17 mouse cellular contexts compared by ENCODE assay signal in the genomic region with DNA sequence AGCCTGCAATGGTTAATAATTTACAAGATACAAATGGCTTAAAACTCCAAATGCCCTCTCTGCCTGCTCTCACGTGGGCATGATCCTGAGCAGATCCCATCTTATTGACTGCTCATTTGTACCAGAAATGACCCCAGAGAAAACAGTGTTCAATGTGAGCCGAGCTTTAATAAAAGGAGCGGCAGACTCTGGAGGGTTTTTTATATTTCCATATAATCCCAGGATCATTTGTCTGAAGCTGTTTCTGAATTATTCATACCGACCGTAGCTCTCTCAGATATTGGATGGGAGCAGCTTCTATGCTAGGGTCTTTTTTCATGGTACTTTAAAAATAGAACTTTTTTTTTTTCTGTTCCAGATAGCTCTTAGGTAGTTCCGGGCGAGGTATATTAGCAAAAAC.
A peak's percentile ranks its signal among the peaks of the same experiment; 100 is the strongest.
DNase-seq lines count a peak whose midpoint lies in the region; ATAC-seq and TF ChIP-seq lines count a peak whose summit lies in the region.
"Had no signal": no experiment of that assay in that cellular context is flagged by ENCODE, and none has a peak within 500 bp of the region (broad histone marks: within the 10 kb centered on the region; RNA-seq: fewer than 3 reads in every experiment).

No protein-coding gene starts in this region.

- H3K36me3 ChIP-seq in hindbrain, embryonic 11.5 days (ENCODE audit: control insufficient read depth, insufficient read depth, low read length) = no peaks in the 10 kb centered on the region
- H3K36me3 ChIP-seq in hindbrain, embryonic 10.5 days = no peaks in the 10 kb centered on the region
- no peaks in the 10 kb centered on the region for H3K36me3 ChIP-seq in forebrain, postnatal 0 days (ENCODE audit: insufficient read depth)
- no peaks in the 10 kb centered on the region for H3K36me3 ChIP-seq in midbrain, embryonic 11.5 days (ENCODE audit: control insufficient read depth, insufficient read depth, low read length)
- no peaks in the 10 kb centered on the region for H3K36me3 ChIP-seq in neural tube, embryonic 14.5 days (ENCODE audit: control insufficient read depth, insufficient read depth, low read length)
- H3K36me3 ChIP-seq: embryonic facial prominence, embryonic 12.5 days; heart, embryonic 12.5 days; limb, embryonic 13.5 days had no signal

- no peak for DNase-seq in hindbrain, embryonic 11.5 days (ENCODE audit: low spot score)
- no peak for DNase-seq in hindbrain, embryonic 10.5 days (ENCODE audit: low spot score)
- DNase-seq in forebrain, postnatal 0 days = peak; percentile 23
- DNase-seq in midbrain, embryonic 11.5 days (ENCODE audit: low spot score, missing footprints) = no peak
- DNase-seq in right cerebral cortex, postnatal 36 days (ENCODE audit: low spot score in 2 of 2) = no peak
- no peak for DNase-seq in left cerebral cortex, postnatal 36 days (ENCODE audit: low spot score in 2 of 2)
- DNase-seq: adrenal gland, adult 2 months; cerebellum, adult 18-20 months; right cerebral cortex, postnatal 25 days; thymus, postnatal 25 days had no signal

- 0 out of 2 replicates have a peak, but pooled peaks have one; percentile 61 for ATAC-seq in hindbrain, embryonic 11.5 days (ENCODE audit: low FRiP score)
- ATAC-seq in forebrain, postnatal 0 days = peak; percentile 34
- ATAC-seq in midbrain, embryonic 11.5 days (ENCODE audit: low FRiP score) = peak; percentile 74
- peak; percentile 67; the same call in 1 of the 2 replicates for ATAC-seq in neural tube, embryonic 14.5 days (ENCODE audit: low read depth)
- ATAC-seq: intestine, embryonic 16.5 days had no signal

- no peaks in the 10 kb centered on the region for H3K4me1 ChIP-seq in hindbrain, embryonic 11.5 days (replicated peaks; ENCODE audit: control insufficient read depth, insufficient read depth, low read length)
- H3K4me1 ChIP-seq in hindbrain, embryonic 10.5 days (replicated peaks) = peaks cover 21% of the 10 kb centered on the region
- H3K4me1 ChIP-seq in forebrain, postnatal 0 days (ENCODE audit: insufficient read depth) = peaks cover 8% of the 10 kb centered on the region
- H3K4me1 ChIP-seq in midbrain, embryonic 11.5 days (ENCODE audit: control insufficient read depth, insufficient read depth, low read length) = peaks cover 19% of the 10 kb centered on the region
- H3K4me1 ChIP-seq in neural tube, embryonic 14.5 days (ENCODE audit: control insufficient read depth, insufficient read depth, low read length) = 0 out of 2 replicates have a peak, but pooled peaks cover 3% of the 10 kb centered on the region
- H3K4me1 ChIP-seq: heart, embryonic 12.5 days had no signal

- no peak overlapping the region for H3K4me3 ChIP-seq in hindbrain, embryonic 11.5 days (ENCODE audit: low read depth, low read length)
- H3K4me3 ChIP-seq in hindbrain, embryonic 10.5 days = no peak overlapping the region
- no peak overlapping the region for H3K4me3 ChIP-seq in forebrain, postnatal 0 days (ENCODE audit: low read depth, low read length)
- H3K4me3 ChIP-seq in midbrain, embryonic 11.5 days (ENCODE audit: low read depth, low read length) = no peak overlapping the region
- H3K4me3 ChIP-seq in neural tube, embryonic 14.5 days (ENCODE audit: low read depth, low read length) = no peak overlapping the region
- H3K4me3 ChIP-seq: embryonic facial prominence, embryonic 12.5 days; heart, embryonic 12.5 days; limb, embryonic 13.5 days had no signal

- no peaks in the 10 kb centered on the region for H3K27me3 ChIP-seq in hindbrain, embryonic 11.5 days (ENCODE audit: control insufficient read depth, insufficient read depth, low read length)
- 0 out of 2 replicates have a peak, but pooled peaks cover 5% of the 10 kb centered on the region for H3K27me3 ChIP-seq in hindbrain, embryonic 10.5 days (ENCODE audit: insufficient read depth, poor library complexity, severe bottlenecking)
- no peaks in the 10 kb centered on the region for H3K27me3 ChIP-seq in forebrain, postnatal 0 days (ENCODE audit: insufficient read depth, low read length)
- H3K27me3 ChIP-seq in midbrain, embryonic 11.5 days (ENCODE audit: control insufficient read depth, insufficient read depth, low read length) = peaks cover 30% of the 10 kb centered on the region
- no peaks in the 10 kb centered on the region for H3K27me3 ChIP-seq in neural tube, embryonic 14.5 days (ENCODE audit: control insufficient read depth, insufficient read depth, low read length)
- H3K27me3 ChIP-seq: embryonic facial prominence, embryonic 12.5 days; heart, embryonic 12.5 days had no signal

- WGBS in hindbrain, embryonic 11.5 days = 63% methylated on average over 7 of the region's 7 CpGs
- 65% methylated on average over 7 of the region's 7 CpGs for WGBS in hindbrain, embryonic 10.5 days
- 13% methylated on average over 7 of the region's 7 CpGs for WGBS in forebrain, postnatal 0 days
- 14% methylated on average over 7 of the region's 7 CpGs for WGBS in midbrain, embryonic 11.5 days
- 39% methylated on average over 7 of the region's 7 CpGs for WGBS in neural tube, embryonic 14.5 days

- no peak overlapping the region for H3K4me2 ChIP-seq in hindbrain, embryonic 11.5 days (replicated peaks; ENCODE audit: low read depth, low read length)
- peak overlapping the region; percentile 13; the same call in 1 of the 2 replicates for H3K4me2 ChIP-seq in forebrain, postnatal 0 days (ENCODE audit: low read depth)
- H3K4me2 ChIP-seq in midbrain, embryonic 11.5 days = peak overlapping the region; percentile 27; the same call in 1 of the 2 replicates
- H3K4me2 ChIP-seq in neural tube, embryonic 14.5 days (ENCODE audit: low read depth, low read length) = no peak overlapping the region
- H3K4me2 ChIP-seq: embryonic facial prominence, embryonic 12.5 days; heart, embryonic 12.5 days; limb, embryonic 13.5 days had no signal

- intact Hi-C loops in left cerebral cortex, postnatal 36 days (cut with DNase I) = no loop called here

- H3K9ac ChIP-seq in hindbrain, embryonic 11.5 days (ENCODE audit: low read depth, low read length) = no peak overlapping the region
- H3K9ac ChIP-seq in forebrain, postnatal 0 days = no peak overlapping the region
- H3K9ac ChIP-seq in midbrain, embryonic 11.5 days (ENCODE audit: low read length) = no peak overlapping the region
- H3K9ac ChIP-seq in neural tube, embryonic 14.5 days (replicated peaks; ENCODE audit: low read depth, low read length) = no peak overlapping the region
- H3K9ac ChIP-seq: embryonic facial prominence, embryonic 12.5 days; heart, embryonic 12.5 days; limb, embryonic 13.5 days; liver, embryonic 14.5 days had no signal

- TF ChIP-seq CTCF in forebrain, postnatal 0 days (IDR thresholded peaks at IDR 0.05; ENCODE audit: low read depth) = no peak

- H3K27ac ChIP-seq in hindbrain, embryonic 11.5 days (ENCODE audit: low read depth, low read length) = no peak overlapping the region
- no peak overlapping the region for H3K27ac ChIP-seq in hindbrain, embryonic 10.5 days
- H3K27ac ChIP-seq in forebrain, postnatal 0 days (ENCODE audit: low read depth, low read length) = peak overlapping the region; percentile 54; the same call in 1 of the 2 replicates
- H3K27ac ChIP-seq in midbrain, embryonic 11.5 days (ENCODE audit: low read depth, low read length) = peak overlapping the region; percentile 15; the same call in 1 of the 2 replicates
- no peak overlapping the region for H3K27ac ChIP-seq in neural tube, embryonic 14.5 days (ENCODE audit: low read depth, low read length)
- H3K27ac ChIP-seq: embryonic facial prominence, embryonic 12.5 days; limb, embryonic 13.5 days; liver, embryonic 14.5 days; stomach, postnatal 0 days had no signal

- H3K9me3 ChIP-seq in hindbrain, embryonic 11.5 days (ENCODE audit: control insufficient read depth, low read length) = no peaks in the 10 kb centered on the region
- H3K9me3 ChIP-seq in hindbrain, embryonic 10.5 days = no peaks in the 10 kb centered on the region
- no peaks in the 10 kb centered on the region for H3K9me3 ChIP-seq in forebrain, postnatal 0 days (ENCODE audit: low read length)
- H3K9me3 ChIP-seq in midbrain, embryonic 11.5 days (ENCODE audit: control insufficient read depth, low read length) = no peaks in the 10 kb centered on the region
- H3K9me3 ChIP-seq in neural tube, embryonic 14.5 days (ENCODE audit: control insufficient read depth, low read length) = no peaks in the 10 kb centered on the region
- H3K9me3 ChIP-seq: embryonic facial prominence, embryonic 12.5 days; heart, embryonic 12.5 days; limb, embryonic 13.5 days had no signal

Comparison
In these comparisons a context has a peak if more than half of its experiments do, and no peak if none do; other contexts are left out.
1. H3K27ac ChIP-seq: peak in forebrain, postnatal 0 days (single experiment) and midbrain, embryonic 11.5 days (single experiment); none in hindbrain, embryonic 11.5 days (single experiment), hindbrain, embryonic 10.5 days (single experiment) and neural tube, embryonic 14.5 days (single experiment).
2. H3K4me2 ChIP-seq: peak in forebrain, postnatal 0 days (single experiment) and midbrain, embryonic 11.5 days (single experiment); none in hindbrain, embryonic 11.5 days (single experiment) and neural tube, embryonic 14.5 days (single experiment).
3. Peak in every context shown above with its lines, with median percentiles within 50 percentile points of each other: ATAC-seq.